Mouse (Mus musculus) spleen, adult 2 months (tissue): Measurements from ENCODE around the gene Kcnip2.

Experiments used
- CTCF ChIP-seq: fragments of 200-500 bp; IDR thresholded peaks from 2 replicates; pipeline ENCODE4 v1.5.1; 2011; ENCODE audit warnings: mild to moderate bottlenecking, inconsistent platforms; ENCODE audit not compliant: insufficient read depth, insufficient read length, insufficient replicate concordance; ENCODE audit errors: extremely low read depth
- POLR2A ChIP-seq: fragments of 200-500 bp; IDR thresholded peaks from 2 replicates; pipeline ENCODE4 v1.6.1; 2011; ENCODE audit warnings: low read depth, low read length, inconsistent platforms

DNA sequence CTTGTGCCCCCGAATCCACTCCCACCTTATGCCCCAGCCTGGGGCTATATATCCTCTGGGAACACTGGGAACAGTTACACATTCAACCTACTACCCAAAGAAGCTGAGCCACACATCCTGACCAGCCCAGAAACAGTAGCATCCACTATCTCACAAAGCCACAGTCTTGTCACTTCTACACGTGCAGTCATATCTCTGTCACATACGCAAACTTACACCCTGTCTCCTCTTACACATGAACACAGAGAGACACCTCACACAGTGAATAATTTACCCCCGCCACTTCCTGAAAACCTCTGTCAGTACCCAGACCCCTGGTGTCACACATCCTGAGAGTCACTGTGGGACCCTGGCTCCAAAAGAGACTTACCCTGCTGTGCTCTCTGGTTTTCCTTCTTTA lies 13.2 kb downstream of the Kcnip2 start:
- TF ChIP-seq POLR2A, result no peak
- TF ChIP-seq CTCF, result no peak
